ENCODE assay signal across 18 mouse cellular contexts in genomic region chr17:35019894-35020293, GRCm38 (mm10). TPM values are rescaled to one million over a fixed set of nuclear protein-coding genes. Genes with fewer than 3 reads are reported as not detected.
"Had no signal": no experiment of that assay in that cellular context is flagged by ENCODE, and none has a peak within 500 bp of the region (broad histone marks: within the 10 kb centered on the region; RNA-seq: fewer than 3 reads in every experiment).

No protein-coding gene starts in this region.

- H3K9ac ChIP-seq: limb, embryonic 13.5 days; liver, embryonic 13.5 days; lung, embryonic 14.5 days; midbrain, embryonic 15.5 days; neural tube, embryonic 13.5 days; stomach, embryonic 15.5 days had no signal

- H3K4me2 ChIP-seq: limb, embryonic 13.5 days; liver, embryonic 13.5 days; lung, embryonic 14.5 days; midbrain, embryonic 15.5 days; neural tube, embryonic 13.5 days; stomach, embryonic 15.5 days had no signal

- H3K36me3 ChIP-seq: midbrain, embryonic 15.5 days had no signal

- ATAC-seq: lung, postnatal 0 days; midbrain, embryonic 15.5 days had no signal

- H3K9me3 ChIP-seq: limb, embryonic 13.5 days; liver, embryonic 13.5 days; midbrain, embryonic 15.5 days; neural tube, embryonic 13.5 days; stomach, embryonic 15.5 days had no signal

- H3K4me3 ChIP-seq: limb, embryonic 13.5 days; liver, embryonic 13.5 days; midbrain, embryonic 15.5 days; myocyte; neural tube, embryonic 13.5 days; stomach, embryonic 15.5 days had no signal

- H3K27me3 ChIP-seq: limb, embryonic 13.5 days; liver, embryonic 13.5 days; midbrain, embryonic 15.5 days; neural tube, embryonic 13.5 days; stomach, embryonic 15.5 days had no signal

- H3K27ac ChIP-seq: limb, embryonic 13.5 days; liver, embryonic 13.5 days; macrophage; midbrain, embryonic 15.5 days; neural tube, embryonic 13.5 days; stomach, embryonic 15.5 days had no signal

- DNase-seq: kidney, adult 9 months; kidney, postnatal 14 days; kidney, postnatal 4 days; left cerebral cortex, postnatal 4 days; liver; liver, embryonic 13.5 days; lung, embryonic 14.5 days; retina, postnatal 1 day; right cerebral cortex, postnatal 25 days; spleen, adult 18-20 months; thymus, postnatal 36 days had no signal

RNA-seq across cellular contexts. Expression of gene Sapcd1, which starts 7.9 kb away (rescaled TPM):
- polyA plus RNA-seq: macrophage had no signal
